Mouse (Mus musculus) lung, postnatal 0 days (tissue): ENCODE measurements around the gene Prss32.

Experiments used
- CTCF ChIP-seq: IDR thresholded peaks from 2 replicates; pipeline ENCODE4 v1.5.1; 2016; ENCODE audit warnings: antibody characterized with exemption, mild to moderate bottlenecking
- EP300 ChIP-seq: IDR thresholded peaks from 2 replicates; pipeline ENCODE4 v1.6.1; 2016; ENCODE audit warnings: antibody characterized with exemption, mild to moderate bottlenecking, control low read depth

DNA sequence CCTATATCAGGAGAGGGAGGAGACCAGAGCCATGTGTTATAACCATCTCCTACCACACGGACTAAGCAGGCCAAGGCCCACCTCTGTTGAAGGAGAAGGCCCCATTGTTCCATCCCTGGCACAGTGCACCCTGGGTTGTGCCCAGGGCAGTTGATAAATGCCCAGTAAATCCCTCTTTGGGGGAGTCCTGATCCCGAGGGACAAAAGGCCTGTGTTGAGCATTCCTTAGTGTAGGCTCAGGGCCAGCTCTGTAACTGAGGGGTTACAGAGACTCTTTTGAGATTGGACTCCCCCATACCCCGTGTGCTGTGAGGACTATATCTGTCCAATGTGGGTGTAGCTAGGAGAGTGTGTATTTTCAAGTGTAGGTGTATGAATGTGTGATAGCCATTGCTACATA, 33.1 kb downstream of the Prss32 start:
- TF ChIP-seq CTCF = no peak
- no peak for TF ChIP-seq EP300
